Mouse (Mus musculus): ENCODE results near the gene Casz1. TPM values are rescaled to one million over a fixed set of nuclear protein-coding genes. Genes with fewer than 3 reads are reported as not detected.

Gene Casz1
- polyA plus RNA-seq, 1 experiment from 2014 or later, result 0.48 TPM

GRCm38 (mm10) chr4:148818161-148818560 is 13.9 kb downstream of the Casz1 start:
- Histone ChIP-seq H3K9me3 (replicated peaks) (no peaks in the 10 kb centered on the region), H3K27ac (replicated peaks) (no peak overlapping the region), H3K36me3 (replicated peaks) (no peaks in the 10 kb centered on the region), H3K4me3 (replicated peaks) (no peak overlapping the region), H3K4me1 (replicated peaks) (no peaks in the 10 kb centered on the region), H3K9ac (no peak overlapping the region), H3K27me3 (peaks cover 45% of the 10 kb centered on the region), H3K4me2 (no peak overlapping the region)
- WGBS (ENCODE audit: insufficient replicate concordance), result 83% methylated on average over 12 of the region's 12 CpGs
- no peak for ATAC-seq (ENCODE audit: insufficient read depth)

- peaks cover 34% of the 10 kb centered on the region for H3K27me3 ChIP-seq
- no peaks in the 10 kb centered on the region for H3K36me3 ChIP-seq (replicated peaks)
- H3K9ac ChIP-seq, result no peak overlapping the region
- H3K9me3 ChIP-seq (replicated peaks), result no peaks in the 10 kb centered on the region
- 57% methylated on average over 13 of the region's 13 CpGs for WGBS (ENCODE audit: insufficient replicate concordance)
- no peaks in the 10 kb centered on the region for H3K4me1 ChIP-seq (replicated peaks)
- no peak overlapping the region for H3K4me2 ChIP-seq
- no peak overlapping the region for H3K4me3 ChIP-seq (replicated peaks)
- H3K27ac ChIP-seq (replicated peaks), result no peak overlapping the region
- ATAC-seq (ENCODE audit: insufficient read depth), result no peak
Observed at GRCm38 (mm10) chr4:148820171-148820570, 15.9 kb downstream of the Casz1 start.

GRCm38 (mm10) chr4:148823281-148823680 is 19.1 kb downstream of the Casz1 start:
- no peaks in the 10 kb centered on the region for H3K9me3 ChIP-seq (replicated peaks)
- no peak overlapping the region for H3K27ac ChIP-seq (replicated peaks)
- no peaks in the 10 kb centered on the region for H3K4me1 ChIP-seq (replicated peaks)
- H3K4me3 ChIP-seq (replicated peaks), result no peak overlapping the region
- H3K9ac ChIP-seq, result no peak overlapping the region
- no peak for ATAC-seq (ENCODE audit: insufficient read depth)
- no peak overlapping the region for H3K4me2 ChIP-seq
- no peaks in the 10 kb centered on the region for H3K36me3 ChIP-seq (replicated peaks)
- peaks cover 26% of the 10 kb centered on the region for H3K27me3 ChIP-seq
- WGBS (ENCODE audit: insufficient replicate concordance), result 65% methylated on average over 8 of the region's 8 CpGs

- H3K9ac ChIP-seq, result no peak overlapping the region
- no peak overlapping the region for H3K27ac ChIP-seq (replicated peaks)
- WGBS (ENCODE audit: insufficient replicate concordance), result 39% methylated on average over 7 of the region's 7 CpGs
- peaks cover 25% of the 10 kb centered on the region for H3K27me3 ChIP-seq
- no peak for ATAC-seq (ENCODE audit: insufficient read depth)
- no peaks in the 10 kb centered on the region for H3K4me1 ChIP-seq (replicated peaks)
- no peak overlapping the region for H3K4me3 ChIP-seq (replicated peaks)
- no peaks in the 10 kb centered on the region for H3K36me3 ChIP-seq (replicated peaks)
- H3K9me3 ChIP-seq (replicated peaks), result no peaks in the 10 kb centered on the region
- no peak overlapping the region for H3K4me2 ChIP-seq
Observed at GRCm38 (mm10) chr4:148830350-148830749, 26.1 kb downstream of the Casz1 start.

GRCm38 (mm10) chr4:148833245-148833990 is 29.2 kb downstream of the Casz1 start:
- H3K4me2 ChIP-seq, result no peak overlapping the region
- 74% methylated on average over 21 of the region's 21 CpGs for WGBS (ENCODE audit: insufficient replicate concordance)
- no peak for ATAC-seq (ENCODE audit: insufficient read depth)
- H3K4me3 ChIP-seq (replicated peaks), result no peak overlapping the region
- no peaks in the 10 kb centered on the region for H3K36me3 ChIP-seq (replicated peaks)
- H3K27me3 ChIP-seq, result peaks cover 3% of the 10 kb centered on the region
- H3K27ac ChIP-seq (replicated peaks), result no peak overlapping the region
- H3K9me3 ChIP-seq (replicated peaks), result no peaks in the 10 kb centered on the region
- H3K4me1 ChIP-seq (replicated peaks), result no peaks in the 10 kb centered on the region
- no peak overlapping the region for H3K9ac ChIP-seq

GRCm38 (mm10) chr4:148836391-148836790 is 32.2 kb downstream of the Casz1 start:
- no peak overlapping the region for H3K9ac ChIP-seq
- no peak overlapping the region for H3K4me2 ChIP-seq
- 35% methylated on average over 6 of the region's 6 CpGs for WGBS (ENCODE audit: insufficient replicate concordance)
- no peaks in the 10 kb centered on the region for H3K36me3 ChIP-seq (replicated peaks)
- no peaks in the 10 kb centered on the region for H3K9me3 ChIP-seq (replicated peaks)
- no peaks in the 10 kb centered on the region for H3K4me1 ChIP-seq (replicated peaks)
- no peaks in the 10 kb centered on the region; the same call in 1 of the 2 replicates for H3K27me3 ChIP-seq
- no peak overlapping the region for H3K27ac ChIP-seq (replicated peaks)
- H3K4me3 ChIP-seq (replicated peaks), result no peak overlapping the region
- no peak for ATAC-seq (ENCODE audit: insufficient read depth)

- no peaks in the 10 kb centered on the region for H3K4me1 ChIP-seq (replicated peaks)
- H3K27ac ChIP-seq (replicated peaks), result no peak overlapping the region
- H3K9ac ChIP-seq, result no peak overlapping the region
Observed at GRCm38 (mm10) chr4:148837046-148837445, 32.8 kb downstream of the Casz1 start.

GRCm38 (mm10) chr4:148837644-148838043 is 33.4 kb downstream of the Casz1 start:
- H3K4me2 ChIP-seq, result no peak overlapping the region
- ATAC-seq (ENCODE audit: insufficient read depth), result no peak
- no peaks in the 10 kb centered on the region for H3K9me3 ChIP-seq (replicated peaks)
- no peak overlapping the region for H3K4me3 ChIP-seq (replicated peaks)
- no peaks in the 10 kb centered on the region for H3K4me1 ChIP-seq (replicated peaks)
- H3K27me3 ChIP-seq, result no peaks in the 10 kb centered on the region; the same call in 1 of the 2 replicates
- no peaks in the 10 kb centered on the region for H3K36me3 ChIP-seq (replicated peaks)
- 60% methylated on average over 6 of the region's 6 CpGs for WGBS (ENCODE audit: insufficient replicate concordance)
- H3K9ac ChIP-seq, result no peak overlapping the region
- H3K27ac ChIP-seq (replicated peaks), result no peak overlapping the region

More at GRCm38 (mm10) chr4:148837046-148837445, 32.8 kb downstream of the Casz1 start:
- no peaks in the 10 kb centered on the region for H3K36me3 ChIP-seq (replicated peaks)
- WGBS (ENCODE audit: insufficient replicate concordance), result 49% methylated on average over 9 of the region's 9 CpGs
- no peak overlapping the region for H3K4me2 ChIP-seq
- H3K4me3 ChIP-seq (replicated peaks), result no peak overlapping the region
- H3K9me3 ChIP-seq (replicated peaks), result no peaks in the 10 kb centered on the region
- no peak for ATAC-seq (ENCODE audit: insufficient read depth)
- no peaks in the 10 kb centered on the region; the same call in 1 of the 2 replicates for H3K27me3 ChIP-seq

- H3K27me3 ChIP-seq, result peaks cover 6% of the 10 kb centered on the region; the same call in 1 of the 2 replicates
- WGBS (ENCODE audit: insufficient replicate concordance), result 58% methylated on average over 6 of the region's 6 CpGs
- no peak for ATAC-seq (ENCODE audit: insufficient read depth)
- no peaks in the 10 kb centered on the region for H3K9me3 ChIP-seq (replicated peaks)
- no peak overlapping the region for H3K4me2 ChIP-seq
- H3K36me3 ChIP-seq (replicated peaks), result no peaks in the 10 kb centered on the region
- H3K9ac ChIP-seq, result no peak overlapping the region
- H3K4me3 ChIP-seq (replicated peaks), result no peak overlapping the region
- no peak overlapping the region for H3K27ac ChIP-seq (replicated peaks)
- H3K4me1 ChIP-seq (replicated peaks), result no peaks in the 10 kb centered on the region
Observed at GRCm38 (mm10) chr4:148842302-148842701, 38.1 kb downstream of the Casz1 start.

GRCm38 (mm10) chr4:148844921-148845320 is 40.7 kb downstream of the Casz1 start:
- Histone ChIP-seq H3K36me3 (replicated peaks) (no peaks in the 10 kb centered on the region), H3K27me3 (0 out of 2 replicates have a peak, but pooled peaks cover 6% of the 10 kb centered on the region), H3K27ac (replicated peaks) (no peak overlapping the region), H3K4me2 (no peak overlapping the region), H3K4me1 (replicated peaks) (no peaks in the 10 kb centered on the region), H3K9me3 (replicated peaks) (no peaks in the 10 kb centered on the region), H3K9ac (no peak overlapping the region), H3K4me3 (replicated peaks) (no peak overlapping the region)
- WGBS (ENCODE audit: insufficient replicate concordance), result 57% methylated on average over 7 of the region's 7 CpGs
- no peak for ATAC-seq (ENCODE audit: insufficient read depth)

- Histone ChIP-seq H3K36me3 (replicated peaks) (no peaks in the 10 kb centered on the region), H3K9me3 (replicated peaks) (no peaks in the 10 kb centered on the region), H3K27me3 (0 out of 2 replicates have a peak, but pooled peaks cover 6% of the 10 kb centered on the region), H3K4me1 (replicated peaks) (no peaks in the 10 kb centered on the region), H3K9ac (no peak overlapping the region), H3K27ac (replicated peaks) (no peak overlapping the region), H3K4me3 (replicated peaks) (no peak overlapping the region), H3K4me2 (no peak overlapping the region)
- no peak for ATAC-seq (ENCODE audit: insufficient read depth)
- WGBS (ENCODE audit: insufficient replicate concordance), result 43% methylated on average over 9 of the region's 9 CpGs
Observed at GRCm38 (mm10) chr4:148846203-148846602, 42.0 kb downstream of the Casz1 start.

Data from liver, embryonic 15.5 days (tissue).